8 mouse cellular contexts compared by ENCODE assay signal in genomic region chr6:119482958-119483600, GRCm38 (mm10). TPM values are rescaled to one million over a fixed set of nuclear protein-coding genes. Genes with fewer than 3 reads are reported as not detected.
DNase-seq lines count a peak whose midpoint lies in the region; ATAC-seq and TF ChIP-seq lines count a peak whose summit lies in the region.

No protein-coding gene starts in this region.

- intact Hi-C loops in heart, adult 2 months (cut with DNase I) = loop anchor here (5.0 kb wide), 2 partner anchors 364 to 554 kb away; partner anchors contain the start of genes Erc1 and Wnk1

- 76% methylated on average over 16 of the region's 16 CpGs for WGBS in spleen, adult 2 months
- 47% methylated on average over 16 of the region's 16 CpGs for WGBS in heart, adult 2 months
- 32% methylated on average over 16 of the region's 16 CpGs for WGBS in kidney, embryonic 14.5 days
- WGBS in liver, embryonic 13.5 days (ENCODE audit: insufficient replicate concordance) = 60% methylated on average over 16 of the region's 16 CpGs
- 33% methylated on average over 16 of the region's 16 CpGs for WGBS in neural tube, embryonic 12.5 days

- peak; percentile 5; the same call in 1 of the 2 replicates for ATAC-seq in kidney, embryonic 14.5 days (ENCODE audit: low FRiP score, low TSS enrichment)
- no peak for ATAC-seq in liver, embryonic 13.5 days (ENCODE audit: low read depth)
- no peak for ATAC-seq in neural tube, embryonic 12.5 days (ENCODE audit: low FRiP score, low read depth)
- ATAC-seq in megakaryocyte progenitor cell, adult 5-6 weeks (replicated peaks; ENCODE audit: poor library complexity) = no peak

- no peaks in the 10 kb centered on the region for H3K9me3 ChIP-seq in kidney, embryonic 14.5 days (ENCODE audit: control insufficient read depth, low read length)
- H3K9me3 ChIP-seq in liver, embryonic 13.5 days (replicated peaks) = no peaks in the 10 kb centered on the region
- no peaks in the 10 kb centered on the region for H3K9me3 ChIP-seq in neural tube, embryonic 12.5 days

- H3K4me2 ChIP-seq in kidney, embryonic 14.5 days (replicated peaks; ENCODE audit: low read depth, low read length) = peak overlapping the region; percentile 92
- peak overlapping the region; percentile 58 for H3K4me2 ChIP-seq in liver, embryonic 13.5 days
- peak overlapping the region; percentile 99 for H3K4me2 ChIP-seq in neural tube, embryonic 12.5 days (replicated peaks)

- H3K9ac ChIP-seq in heart, adult 2 months (ENCODE audit: low read depth, low read length) = peak overlapping the region; percentile 26; the same call in 1 of the 2 replicates
- peak overlapping the region; percentile 42; the same call in 1 of the 2 replicates for H3K9ac ChIP-seq in kidney, embryonic 14.5 days (ENCODE audit: low read depth, low read length)
- peak overlapping the region; percentile 43 for H3K9ac ChIP-seq in liver, embryonic 13.5 days
- H3K9ac ChIP-seq in neural tube, embryonic 12.5 days = peak overlapping the region; percentile 26

- peaks cover 7% of the 10 kb centered on the region; the same call in 1 of the 2 replicates for H3K4me1 ChIP-seq in spleen, adult 2 months (ENCODE audit: control insufficient read depth, insufficient read depth, insufficient read length)
- peaks cover 6% of the 10 kb centered on the region for H3K4me1 ChIP-seq in heart, adult 2 months (ENCODE audit: control insufficient read depth, insufficient read depth, low read length)
- peaks cover 36% of the 10 kb centered on the region for H3K4me1 ChIP-seq in kidney, embryonic 14.5 days (ENCODE audit: control insufficient read depth, insufficient read depth, low read length)
- peaks cover 56% of the 10 kb centered on the region for H3K4me1 ChIP-seq in liver, embryonic 13.5 days (replicated peaks)
- H3K4me1 ChIP-seq in neural tube, embryonic 12.5 days = peaks cover 48% of the 10 kb centered on the region

- DNase-seq in spleen, adult 2 months (ENCODE audit: low read depth in 1 of 2, low spot score in 2 of 2) = peak in 1 of 2 experiments; percentile 25
- no peak for DNase-seq in spleen, postnatal 14 days (ENCODE audit: low spot score in 2 of 2)
- DNase-seq in cerebellum, postnatal 14 days = peak; percentile 58 to 67
- DNase-seq in heart, adult 2 months = peak; percentile 66 to 67
- no peak for DNase-seq in liver, embryonic 13.5 days

- no peak for TF ChIP-seq POLR2A in spleen, adult 2 months (IDR thresholded peaks at IDR 0.05; ENCODE audit: low read depth, low read length)
- no peak for TF ChIP-seq POLR2A in heart, adult 2 months (IDR thresholded peaks at IDR 0.05; ENCODE audit: insufficient read depth, low read depth, low read length)

- H3K79me2 ChIP-seq in heart, adult 2 months (replicated peaks; ENCODE audit: control insufficient read depth, insufficient read depth, low read length) = no peaks in the 10 kb centered on the region

- peaks cover 3% of the 10 kb centered on the region for H3K36me3 ChIP-seq in spleen, adult 2 months (ENCODE audit: control insufficient read depth, insufficient read depth, low read length)
- H3K36me3 ChIP-seq in heart, adult 2 months (ENCODE audit: control insufficient read depth, insufficient read depth, low read length) = no peaks in the 10 kb centered on the region
- H3K36me3 ChIP-seq in kidney, embryonic 14.5 days (ENCODE audit: control insufficient read depth, insufficient read depth, low read length) = peaks cover 16% of the 10 kb centered on the region; the same call in 1 of the 2 replicates
- H3K36me3 ChIP-seq in liver, embryonic 13.5 days = peaks cover 18% of the 10 kb centered on the region
- peaks cover 16% of the 10 kb centered on the region; the same call in 1 of the 2 replicates for H3K36me3 ChIP-seq in neural tube, embryonic 12.5 days

- H3K27me3 ChIP-seq in spleen, adult 2 months (ENCODE audit: control insufficient read depth, insufficient read depth, low read length) = no peaks in the 10 kb centered on the region
- no peaks in the 10 kb centered on the region for H3K27me3 ChIP-seq in heart, adult 2 months (ENCODE audit: control insufficient read depth, insufficient read depth, low read length)
- H3K27me3 ChIP-seq in kidney, embryonic 14.5 days (ENCODE audit: control insufficient read depth, insufficient read depth, low read length) = no peaks in the 10 kb centered on the region
- H3K27me3 ChIP-seq in liver, embryonic 13.5 days = no peaks in the 10 kb centered on the region
- no peaks in the 10 kb centered on the region for H3K27me3 ChIP-seq in neural tube, embryonic 12.5 days (replicated peaks)

- TF ChIP-seq EP300 in heart, adult 2 months (IDR thresholded peaks at IDR 0.05; ENCODE audit: insufficient read depth, low read depth, low read length) = 0 out of 2 replicates have a peak, but pooled peaks have one; percentile 38

- peak overlapping the region; percentile 15; the same call in 1 of the 2 replicates for H3K27ac ChIP-seq in spleen, adult 2 months (ENCODE audit: insufficient read depth, low read length)
- no peak overlapping the region for H3K27ac ChIP-seq in heart, adult 2 months
- no peak overlapping the region for H3K27ac ChIP-seq in kidney, embryonic 14.5 days (ENCODE audit: low read depth, low read length)
- H3K27ac ChIP-seq in liver, embryonic 13.5 days = no peak overlapping the region
- no peak overlapping the region for H3K27ac ChIP-seq in neural tube, embryonic 12.5 days

- no peak for TF ChIP-seq CTCF in spleen, adult 2 months (IDR thresholded peaks at IDR 0.05; ENCODE audit: extremely low read depth, insufficient read depth, insufficient read length, insufficient replicate concordance)
- peak; percentile 79 for TF ChIP-seq CTCF in heart, adult 2 months (IDR thresholded peaks at IDR 0.05)

- no peak overlapping the region for H3K4me3 ChIP-seq in spleen, adult 2 months (ENCODE audit: extremely low read depth, insufficient read depth, insufficient read length)
- H3K4me3 ChIP-seq in heart, adult 2 months = no peak overlapping the region
- H3K4me3 ChIP-seq in kidney, embryonic 14.5 days (ENCODE audit: low read length) = peak overlapping the region; percentile 29
- peak overlapping the region; percentile 87 for H3K4me3 ChIP-seq in liver, embryonic 13.5 days (replicated peaks)
- peak overlapping the region; percentile 34 for H3K4me3 ChIP-seq in neural tube, embryonic 12.5 days

RNA-seq across cellular contexts. Expression of gene Fbxl14, which starts 3.6 kb away (rescaled TPM):
- polyA plus RNA-seq in spleen, adult 2 months (2012; rRNA removed) = 83.8 and 131 TPM in 2 replicates
- total RNA-seq in heart, adult 2 months (2021) = 10 to 100 TPM; 16.0 to 16.6 TPM
- polyA plus RNA-seq in heart, adult 2 months (2012; rRNA removed) = 19.7 and 20.3 TPM in 2 replicates
- 7.2 and 9.6 TPM in 2 replicates for polyA plus RNA-seq in kidney, embryonic 14.5 days (2014; fragmentation: Nextera tagmentation; extraction: Ambion mirVana)
- polyA plus RNA-seq in liver, embryonic 13.5 days (2015; fragmentation: Nextera tagmentation; extraction: Ambion mirVana) = 2.8 and 3.1 TPM in 2 replicates
- polyA plus RNA-seq in neural tube, embryonic 12.5 days (2016; fragmentation: Nextera tagmentation; extraction: Ambion mirVana) = 4.7 and 4.9 TPM in 2 replicates
- 45.5 and 47.0 TPM in 2 replicates for total RNA-seq in megakaryocyte progenitor cell, adult 5-6 weeks (2015)
- total RNA-seq in megakaryocyte progenitor cell, adult 5-6 weeks (2017) = 43.8 and 47.6 TPM in 2 replicates

Comparison
In these comparisons a context has a peak if more than half of its experiments do, and no peak if none do; other contexts are left out.
1. DNase-seq: peak in cerebellum, postnatal 14 days (2 of 2) and heart, adult 2 months (2 of 2); none in spleen, postnatal 14 days (0 of 2) and liver, embryonic 13.5 days (single experiment).
2. H3K4me3 ChIP-seq: peak in kidney, embryonic 14.5 days (single experiment), liver, embryonic 13.5 days (single experiment) and neural tube, embryonic 12.5 days (single experiment); none in spleen, adult 2 months (single experiment) and heart, adult 2 months (single experiment).
3. Peak in every context shown above with its lines, with median percentiles within 50 percentile points of each other: H3K9ac ChIP-seq and H3K4me2 ChIP-seq.